Mouse (Mus musculus) stomach, embryonic 14.5 days (tissue): ENCODE data around the gene Smtnl2. TPM values are rescaled to one million over a fixed set of nuclear protein-coding genes. Genes with fewer than 3 reads are reported as not detected.
"Not testable (repeated sequence)": the region's sequence is repeated elsewhere in the genome, so short reads cannot be mapped to it uniquely, and the experiment has no call there.

Experiments
- ATAC-seq: fragments of 200-750 bp; cut with Nextera tagmentation; 2 replicates; pipeline ENCODE4 v1.8.0; 2017; ENCODE audit warnings: low read depth, moderate TSS enrichment; ENCODE audit not compliant: insufficient number of reproducible peaks, insufficient read depth, low FRiP score
- H3K27ac ChIP-seq: fragments of 300-500 bp; sonication (generic); 2 replicates; pipeline ENCODE4 v1.5.1; 2014; ENCODE audit warnings: mild to moderate bottlenecking, low read length, moderate library complexity, mixed read lengths
- H3K27me3 ChIP-seq: fragments of 300-500 bp; sonication (generic); 2 replicates; pipeline ENCODE4 v1.6.1; 2014; ENCODE audit warnings: low read length, control low read depth, mixed read lengths; ENCODE audit not compliant: control insufficient read depth, insufficient read depth
- H3K36me3 ChIP-seq: fragments of 300-500 bp; sonication (generic); 2 replicates; pipeline ENCODE4 v1.6.1; 2014; ENCODE audit warnings: mild to moderate bottlenecking, control low read depth, low read length, moderate library complexity, mixed read lengths; ENCODE audit not compliant: control insufficient read depth, insufficient read depth
- H3K4me1 ChIP-seq: fragments of 300-500 bp; sonication (generic); 2 replicates; pipeline ENCODE4 v1.6.1; 2014; ENCODE audit warnings: low read length, control low read depth, mixed read lengths; ENCODE audit not compliant: control insufficient read depth, insufficient read depth
- H3K4me2 ChIP-seq: fragments of 300-500 bp; sonication (generic); replicated peaks from 2 replicates; pipeline ENCODE4 v1.6.1; 2014; ENCODE audit warnings: low read depth, low read length, control low read depth
- H3K4me3 ChIP-seq: fragments of 300-500 bp; sonication (generic); 2 replicates; pipeline ENCODE4 v1.5.1; 2014; ENCODE audit warnings: low read depth, low read length, control low read depth
- H3K9ac ChIP-seq: fragments of 300-500 bp; sonication (generic); replicated peaks from 2 replicates; pipeline ENCODE4 v1.6.1; 2014; ENCODE audit warnings: low read depth, mild to moderate bottlenecking, control low read depth, low read length, moderate library complexity, mixed read lengths
- H3K9me3 ChIP-seq: fragments of 300-500 bp; sonication (generic); 2 replicates; pipeline ENCODE4 v1.6.1; 2016; ENCODE audit warnings: low read depth, low read length, control low read depth; ENCODE audit not compliant: control insufficient read depth
- WGBS: fragments of 180-500 bp; shearing (Covaris S2); extraction: QIAGEN DNeasy Blood & Tissue Kit; methylation state at CpG from one replicate; pipeline ENCODE4 v1.1.7; 2014; 5-methylcytosine and 5-hydroxymethylcytosine counted together
- polyA plus RNA-seq: library from polyadenylated mRNA; unstranded; fragments of >200 nt; fragmentation: Nextera tagmentation; extraction: Ambion mirVana; gene quantifications from 2 replicates; pipeline ENCODE4 v1.2.1, GENCODE M21; 2014

Smtnl2 gene
- polyA plus RNA-seq, 1 experiment from 2014 or later: 28.8 TPM

- 0 out of 2 replicates have a peak, but pooled peaks cover 7% of the 10 kb centered on the region for H3K4me1 ChIP-seq
- H3K27me3 ChIP-seq: no peaks in the 10 kb centered on the region
- no peak overlapping the region for H3K4me2 ChIP-seq
- ATAC-seq: no peak
- no peaks in the 10 kb centered on the region for H3K9me3 ChIP-seq
- no peak overlapping the region for H3K9ac ChIP-seq
- H3K36me3 ChIP-seq: no peaks in the 10 kb centered on the region
- H3K27ac ChIP-seq: no peak overlapping the region
- 79% methylated on average over 3 of the region's 3 CpGs for WGBS
- no peak overlapping the region for H3K4me3 ChIP-seq
These were observed 58.3 kb downstream of the Smtnl2 start for GRCm38 (mm10) chr11:72353186-72353585.

GRCm38 (mm10) chr11:72352272-72352671, 59.2 kb downstream of the Smtnl2 start:
- no peak overlapping the region for H3K4me3 ChIP-seq
- H3K4me2 ChIP-seq: no peak overlapping the region
- ATAC-seq: no peak

DNA sequence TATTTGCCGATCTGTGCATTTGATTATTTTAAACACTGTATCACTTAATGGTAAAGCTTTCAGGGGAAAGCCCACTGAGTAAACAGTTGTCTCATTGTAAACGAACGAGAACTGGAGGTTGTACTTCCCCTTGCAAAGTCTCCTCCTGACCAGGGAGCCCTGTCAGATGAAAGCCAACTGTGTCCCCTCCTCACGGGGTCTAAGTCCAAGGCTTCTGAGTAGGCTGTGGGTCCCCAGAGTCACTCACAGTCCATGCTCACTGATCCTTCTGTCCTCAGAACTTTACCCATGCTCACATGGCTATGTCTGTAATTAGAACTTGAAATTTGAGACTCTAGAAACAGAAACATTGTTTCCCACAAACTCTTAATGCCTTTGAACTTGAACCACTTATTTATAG, 61.9 kb downstream of the Smtnl2 start:
- no peaks in the 10 kb centered on the region for H3K9me3 ChIP-seq
- no peaks in the 10 kb centered on the region for H3K27me3 ChIP-seq
- WGBS: 27% methylated on average over 4 of the region's 4 CpGs
- 0 out of 2 replicates have a peak, but pooled peaks cover 7% of the 10 kb centered on the region for H3K4me1 ChIP-seq
- H3K36me3 ChIP-seq: no peaks in the 10 kb centered on the region
- H3K4me3 ChIP-seq: no peak overlapping the region
- H3K9ac ChIP-seq: no peak overlapping the region
- H3K27ac ChIP-seq: no peak overlapping the region
- H3K4me2 ChIP-seq: no peak overlapping the region
- ATAC-seq: peak; percentile 42; the same call in 1 of the 2 replicates

More at GRCm38 (mm10) chr11:72352272-72352671, 59.2 kb downstream of the Smtnl2 start:
- Histone ChIP-seq H3K9me3 (no peaks in the 10 kb centered on the region), H3K9ac (no peak overlapping the region), H3K4me1 (0 out of 2 replicates have a peak, but pooled peaks cover 7% of the 10 kb centered on the region), H3K27me3 (no peaks in the 10 kb centered on the region), H3K27ac (no peak overlapping the region), H3K36me3 (no peaks in the 10 kb centered on the region)
- 78% methylated on average over 1 of the region's 1 CpGs for WGBS

GRCm38 (mm10) chr11:72349016-72349415, 62.5 kb downstream of the Smtnl2 start:
- H3K9ac ChIP-seq: no peak overlapping the region
- no peak overlapping the region for H3K4me2 ChIP-seq
- H3K4me1 ChIP-seq: 0 out of 2 replicates have a peak, but pooled peaks cover 7% of the 10 kb centered on the region
- no peak overlapping the region for H3K4me3 ChIP-seq
- H3K9me3 ChIP-seq: no peaks in the 10 kb centered on the region
- H3K27me3 ChIP-seq: no peaks in the 10 kb centered on the region
- no peak overlapping the region for H3K27ac ChIP-seq
- no peak for ATAC-seq
- WGBS: 41% methylated on average over 8 of the region's 8 CpGs
- H3K36me3 ChIP-seq: no peaks in the 10 kb centered on the region

GRCm38 (mm10) chr11:72348563-72348962, 63.0 kb downstream of the Smtnl2 start:
- Histone ChIP-seq H3K4me2 (no peak overlapping the region), H3K4me3 (no peak overlapping the region), H3K9me3 (no peaks in the 10 kb centered on the region), H3K27ac (no peak overlapping the region), H3K9ac (no peak overlapping the region), H3K4me1 (0 out of 2 replicates have a peak, but pooled peaks cover 7% of the 10 kb centered on the region), H3K27me3 (no peaks in the 10 kb centered on the region), H3K36me3 (no peaks in the 10 kb centered on the region)
- WGBS: 50% methylated on average over 10 of the region's 10 CpGs
- ATAC-seq: no peak

DNA sequence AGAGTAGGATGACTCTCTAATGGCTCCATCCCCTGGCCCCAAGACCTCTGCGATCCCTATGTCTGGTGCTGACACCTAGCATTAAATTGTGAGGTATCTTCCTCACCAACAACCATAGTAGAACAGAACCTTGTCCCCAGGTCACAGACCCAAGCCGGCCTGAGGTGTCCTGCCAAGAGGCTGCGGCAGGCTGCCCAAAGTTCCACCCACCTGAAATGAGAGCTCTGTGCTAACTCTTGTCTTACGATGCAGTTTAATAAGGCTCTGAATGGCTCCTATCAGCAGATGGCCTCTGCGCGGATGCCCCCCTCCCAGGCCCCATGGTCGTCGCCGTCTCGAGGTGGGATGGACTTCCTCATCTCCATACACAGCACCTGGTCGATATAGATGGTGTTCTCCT, 67.0 kb downstream of the Smtnl2 start:
- ATAC-seq: no peak
- Histone ChIP-seq H3K4me2 (no peak overlapping the region), H3K4me3 (no peak overlapping the region), H3K27me3 (no peaks in the 10 kb centered on the region), H3K9me3 (no peaks in the 10 kb centered on the region), H3K4me1 (0 out of 2 replicates have a peak, but pooled peaks cover 7% of the 10 kb centered on the region), H3K27ac (no peak overlapping the region), H3K9ac (no peak overlapping the region), H3K36me3 (no peaks in the 10 kb centered on the region)
- 88% methylated on average over 11 of the region's 11 CpGs for WGBS

- 19% methylated on average over 8 of the region's 8 CpGs for WGBS
These were observed 67.6 kb downstream of the Smtnl2 start for GRCm38 (mm10) chr11:72343904-72344303.

DNA sequence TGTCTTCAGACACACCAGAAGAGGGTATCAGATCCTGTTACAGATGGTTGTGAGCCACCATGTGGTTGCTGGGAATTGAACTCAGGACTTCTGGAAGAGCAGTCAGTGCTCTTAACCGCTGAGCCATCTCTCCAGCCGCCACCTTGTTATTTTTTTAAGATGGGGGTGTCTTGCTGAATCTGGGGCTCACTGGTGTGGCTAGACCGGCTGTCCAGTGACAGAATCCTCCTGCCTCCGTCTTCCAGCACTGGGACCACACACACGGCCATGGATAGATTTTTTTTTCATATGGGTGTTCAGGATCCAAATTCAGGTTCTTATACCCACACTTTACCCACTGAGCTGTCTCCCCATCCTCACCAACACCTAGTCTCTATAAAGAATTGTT, 68.3 kb downstream of the Smtnl2 start:
- H3K36me3 ChIP-seq, H3K27me3 ChIP-seq, H3K9me3 ChIP-seq, ATAC-seq, H3K27ac ChIP-seq, H3K4me3 ChIP-seq, H3K4me2 ChIP-seq, H3K4me1 ChIP-seq, H3K9ac ChIP-seq: not testable (repeated sequence)
- 89% methylated on average over 5 of the region's 5 CpGs for WGBS

More at GRCm38 (mm10) chr11:72343904-72344303, 67.6 kb downstream of the Smtnl2 start:
- no peak overlapping the region for H3K4me3 ChIP-seq
- H3K27ac ChIP-seq: no peak overlapping the region
- H3K9ac ChIP-seq: no peak overlapping the region
- no peak for ATAC-seq
- H3K27me3 ChIP-seq: no peaks in the 10 kb centered on the region
- no peaks in the 10 kb centered on the region for H3K36me3 ChIP-seq
- H3K4me2 ChIP-seq: no peak overlapping the region
- no peaks in the 10 kb centered on the region for H3K9me3 ChIP-seq
- H3K4me1 ChIP-seq: 0 out of 2 replicates have a peak, but pooled peaks cover 5% of the 10 kb centered on the region
